Mouse (Mus musculus): ENCODE measurements around the gene Rassf4. TPM values are rescaled to one million over a fixed set of nuclear protein-coding genes. Genes with fewer than 3 reads are reported as not detected.

Rassf4 gene
- polyA plus RNA-seq, 1 experiment, result 9.0 TPM

DNA sequence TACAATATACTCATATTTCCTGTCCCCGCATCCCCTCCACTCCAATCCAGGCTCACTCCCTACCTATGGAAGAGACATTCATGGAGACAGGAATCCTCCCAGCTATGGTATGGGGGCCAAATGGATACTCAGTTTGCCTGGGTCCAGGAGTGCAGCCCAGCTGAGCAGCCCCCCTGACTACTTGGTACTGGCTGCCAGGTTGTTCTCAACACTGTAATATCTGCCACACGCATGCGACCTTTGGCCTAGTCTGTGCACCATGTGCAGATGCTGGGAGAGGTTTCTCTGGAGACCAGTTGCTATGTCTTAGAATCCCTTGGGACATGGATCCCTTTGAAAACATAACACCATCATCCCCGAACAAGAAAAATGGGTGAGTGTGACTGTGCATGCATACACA lies 2.0 kb downstream of the Rassf4 start:
- no peak for DNase-seq (ENCODE audit: low spot score)

DNA sequence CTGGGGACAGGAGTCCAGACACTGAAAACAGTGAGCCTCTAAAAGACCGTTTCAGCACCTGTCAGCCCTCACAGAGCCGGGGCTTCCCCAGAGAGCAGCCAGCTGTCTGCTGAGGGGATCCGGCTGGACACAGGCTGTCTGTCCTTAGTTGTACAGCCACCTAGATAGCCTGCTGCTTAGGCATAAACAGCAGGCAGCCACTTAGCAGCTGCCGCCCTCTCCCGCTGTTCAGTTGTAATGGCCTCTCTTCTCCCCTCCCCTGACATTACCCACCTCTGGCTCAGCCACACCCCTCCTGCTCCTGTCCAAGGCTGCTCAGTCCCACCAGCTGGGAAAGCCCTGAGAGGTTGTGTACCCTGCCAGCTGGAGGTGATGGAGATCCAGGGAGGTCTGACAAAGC lies 2.7 kb downstream of the Rassf4 start:
- DNase-seq (ENCODE audit: low spot score), result no peak

GRCm38 (mm10) chr6:116670144-116670543 lies 3.6 kb downstream of the Rassf4 start:
- no peak for DNase-seq (ENCODE audit: low spot score)

DNA sequence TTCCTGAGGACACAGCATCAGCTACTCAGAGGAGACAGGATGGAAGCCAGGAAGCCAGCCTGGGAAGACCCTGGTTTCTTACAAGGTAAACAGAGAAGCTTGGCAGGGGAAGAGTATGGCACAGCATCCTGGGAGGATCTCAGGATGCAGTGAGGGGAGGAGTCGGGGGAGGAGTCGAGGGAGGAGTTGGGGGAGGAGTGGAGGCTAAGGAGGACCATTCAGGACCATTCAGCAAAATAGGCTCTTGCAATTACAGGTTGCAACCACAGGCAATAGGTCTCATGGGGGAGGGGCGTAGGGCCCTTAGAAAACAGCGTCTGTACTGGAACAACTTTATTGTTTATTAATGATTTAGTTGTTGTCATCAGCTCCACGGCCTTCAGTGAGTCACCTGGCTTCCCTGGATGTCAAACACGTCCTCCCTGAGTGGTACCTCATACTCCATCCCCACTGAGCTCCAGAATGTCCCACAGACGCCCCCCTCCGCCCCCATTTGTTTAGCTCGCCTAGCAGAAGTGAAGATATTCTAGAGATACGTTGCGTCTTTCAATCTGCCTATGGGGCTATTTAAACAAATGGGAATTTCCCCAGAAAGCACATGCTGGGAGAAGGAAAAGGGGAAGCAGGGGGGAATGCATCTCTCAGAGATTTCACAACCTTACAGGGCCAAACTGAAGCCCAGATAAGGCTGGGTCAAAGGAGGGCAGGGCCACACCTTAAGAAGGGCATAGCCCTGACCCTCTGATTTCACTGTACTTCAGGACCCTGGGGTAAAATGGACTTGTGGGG lies 4.9 kb downstream of the Rassf4 start:
- DNase-seq (ENCODE audit: low spot score), result no peak

DNA sequence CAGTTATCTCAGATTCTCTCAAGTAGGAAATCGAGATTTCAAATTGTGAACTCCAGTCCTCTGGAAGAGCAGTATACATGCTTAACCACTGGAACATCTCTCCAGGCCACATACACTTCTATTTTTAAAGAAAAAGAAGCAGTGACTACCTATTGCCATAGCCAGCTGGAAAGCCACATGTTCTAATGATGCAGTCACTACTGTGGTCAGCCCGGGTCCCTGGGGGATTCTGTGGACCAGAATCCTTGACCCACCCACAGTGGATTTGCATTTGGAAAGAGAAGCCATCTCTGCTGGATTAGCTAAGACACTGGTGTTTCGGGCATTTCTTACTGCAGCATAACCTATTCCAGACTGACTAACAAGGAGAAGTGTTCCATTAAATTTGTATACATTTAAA lies 6.4 kb downstream of the Rassf4 start:
- DNase-seq (ENCODE audit: low spot score), result no peak

DNA sequence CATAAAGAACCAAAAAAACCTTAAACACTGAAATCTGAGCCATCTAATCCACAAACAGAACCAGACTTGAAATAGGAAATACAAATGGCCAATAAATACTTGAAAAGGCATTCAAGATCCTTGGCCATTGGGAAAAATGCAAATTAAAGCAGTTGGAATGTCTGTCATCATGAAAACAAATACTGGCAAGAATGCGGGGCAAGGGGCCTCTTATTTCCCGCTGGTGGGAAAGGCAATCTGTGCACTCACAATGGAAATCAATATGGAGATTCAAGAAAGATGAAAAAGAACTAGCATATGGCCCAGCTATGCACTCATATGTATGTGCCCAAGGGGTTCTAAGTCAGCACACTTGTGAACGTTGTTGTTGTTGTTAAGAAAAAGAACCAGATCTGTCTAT lies 6.9 kb downstream of the Rassf4 start:
- DNase-seq (ENCODE audit: low spot score), result no peak

GRCm38 (mm10) chr6:116666085-116666750 lies 7.5 kb downstream of the Rassf4 start:
- no peak for DNase-seq (ENCODE audit: low spot score)

DNA sequence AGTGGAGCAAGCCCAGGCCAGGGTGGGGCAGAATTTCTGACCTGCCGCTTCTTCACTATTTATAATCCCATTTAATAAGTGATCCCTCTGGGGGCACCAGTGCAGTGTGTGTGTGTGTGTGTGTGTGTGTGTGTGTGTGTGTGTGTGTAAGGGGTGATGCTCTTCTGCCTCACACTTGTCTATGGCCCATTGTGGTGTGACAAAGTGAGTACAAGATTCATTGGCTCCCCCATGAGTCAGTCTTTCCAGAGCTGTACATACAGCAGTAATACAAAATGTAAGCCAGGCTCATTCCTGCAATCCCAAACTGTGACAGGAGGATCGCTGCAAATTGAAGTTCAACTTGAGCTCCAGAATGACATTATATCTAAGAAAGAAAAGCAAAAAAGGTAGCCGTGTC lies 8.9 kb downstream of the Rassf4 start:
- DNase-seq (ENCODE audit: low spot score), result no peak

DNA sequence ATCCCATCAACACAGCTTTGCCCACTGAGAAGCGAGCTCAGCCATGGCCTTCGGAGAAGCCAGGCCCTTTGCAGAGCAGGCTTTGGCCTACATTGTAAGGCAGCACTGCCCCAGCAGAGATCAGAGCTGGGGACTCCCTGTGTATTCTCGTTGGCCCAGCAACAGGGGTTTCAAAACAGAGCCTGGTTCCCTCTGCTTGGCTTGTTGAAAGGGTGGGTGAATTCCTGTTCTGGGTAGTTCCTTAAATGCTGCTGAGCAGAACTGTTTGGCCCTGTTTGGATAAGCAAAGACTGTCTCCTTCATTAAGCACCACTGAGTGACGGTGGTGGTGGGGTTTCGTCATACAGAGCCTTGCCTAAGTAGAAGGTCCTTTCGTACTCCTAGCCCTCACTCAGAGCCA lies 9.7 kb downstream of the Rassf4 start:
- DNase-seq (ENCODE audit: low spot score), result no peak

DNA sequence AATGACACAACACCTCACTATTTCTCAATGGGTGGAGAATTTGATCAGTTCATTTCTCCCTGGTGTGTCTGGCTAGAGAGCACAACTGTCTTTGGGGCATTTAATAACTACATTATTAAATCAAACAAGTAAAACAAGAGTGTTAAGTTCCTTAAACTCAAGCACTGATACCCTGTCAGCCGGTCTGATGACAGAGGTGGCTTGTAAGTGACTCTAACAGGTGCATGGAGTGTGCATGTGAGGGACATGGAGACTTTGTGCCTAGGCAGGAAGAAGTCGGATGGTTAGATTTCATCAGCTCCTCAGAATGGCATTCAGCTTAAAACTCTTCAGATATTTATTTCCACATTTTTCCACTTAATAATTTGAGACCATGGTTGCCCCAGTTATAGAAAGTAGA lies 10.4 kb downstream of the Rassf4 start:
- no peak for DNase-seq (ENCODE audit: low spot score)

DNA sequence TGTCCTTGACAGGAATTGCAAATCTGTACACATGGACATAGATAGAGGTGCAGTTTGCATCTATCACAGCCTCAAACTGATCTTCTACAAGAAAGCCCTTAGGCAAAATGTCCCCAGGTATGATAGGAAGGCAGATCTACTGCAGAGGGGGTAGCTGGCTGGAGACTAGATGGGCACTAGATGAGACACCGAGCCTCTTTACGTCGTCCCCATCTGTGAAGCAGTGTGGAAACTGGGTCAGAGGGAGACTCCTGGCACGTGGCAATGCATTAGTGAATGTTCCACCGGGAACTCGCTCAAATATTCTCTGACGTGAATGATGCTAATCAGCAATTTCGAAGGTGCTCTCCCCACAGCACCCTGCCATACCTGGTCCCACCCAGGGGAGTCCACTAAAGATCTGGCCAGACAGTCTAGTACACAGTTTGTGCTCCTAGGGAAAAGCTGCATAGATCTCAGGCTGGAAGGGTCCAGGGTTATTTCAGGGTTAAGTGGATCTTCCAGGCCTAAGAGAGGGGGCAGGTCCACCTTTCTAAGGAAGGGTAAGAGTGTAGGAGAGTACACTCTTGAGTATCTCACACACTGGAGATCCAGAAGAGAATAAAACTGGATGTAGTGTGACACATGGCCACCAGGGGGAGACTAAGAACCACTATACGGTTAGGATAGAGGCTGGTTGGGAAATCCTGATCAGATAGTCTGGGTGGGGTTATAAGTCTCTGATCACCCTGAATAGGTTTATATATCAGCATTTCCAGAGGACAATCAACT lies 19.9 kb downstream of the Rassf4 start:
- no peak for DNase-seq (ENCODE audit: low spot score)

GRCm38 (mm10) chr6:116653191-116653590 lies 20.6 kb downstream of the Rassf4 start:
- DNase-seq (ENCODE audit: low spot score), result no peak

DNA sequence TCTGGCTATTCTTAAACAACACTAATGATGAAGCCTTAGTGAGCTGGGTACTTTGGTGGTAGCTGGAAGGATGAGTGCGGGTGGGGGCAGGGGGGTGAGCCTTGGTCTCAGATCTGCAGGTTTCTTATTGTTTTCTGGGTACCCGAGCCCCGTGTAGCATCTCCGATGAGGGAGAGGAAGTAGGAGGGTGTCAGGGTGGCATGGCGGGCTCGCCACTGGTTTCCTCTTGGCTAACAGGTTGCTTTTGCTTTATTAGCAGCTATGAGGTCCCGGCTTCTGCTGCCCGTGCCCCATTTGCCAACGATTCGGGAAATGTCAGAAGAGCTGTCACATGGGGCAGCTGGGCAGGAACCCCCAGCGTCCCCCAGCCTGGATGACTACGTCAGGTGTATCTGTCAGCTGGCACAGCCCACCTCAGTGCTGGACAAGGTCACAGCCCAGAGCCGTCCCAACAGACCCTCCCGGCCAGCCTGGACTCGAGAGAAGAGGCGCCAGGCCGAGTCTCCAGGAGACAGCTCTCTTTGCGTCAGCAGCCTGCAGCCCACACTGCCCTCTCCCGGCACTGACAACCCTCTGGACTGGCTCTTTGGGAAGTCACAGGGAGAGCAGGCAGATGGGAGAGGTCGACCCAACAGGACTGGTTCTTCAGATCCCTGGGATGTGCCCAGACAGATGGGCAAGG lies 22.2 kb downstream of the Rassf4 start:
- peak; percentile 46 for DNase-seq (ENCODE audit: low spot score)

- peak; percentile 70 for DNase-seq (ENCODE audit: low spot score)
These were observed 23.3 kb downstream of the Rassf4 start, which contains the start of gene Depp1 for GRCm38 (mm10) chr6:116650406-116650805. TSS of gene Depp1 (plus strand) at chr6:116650609.

DNA sequence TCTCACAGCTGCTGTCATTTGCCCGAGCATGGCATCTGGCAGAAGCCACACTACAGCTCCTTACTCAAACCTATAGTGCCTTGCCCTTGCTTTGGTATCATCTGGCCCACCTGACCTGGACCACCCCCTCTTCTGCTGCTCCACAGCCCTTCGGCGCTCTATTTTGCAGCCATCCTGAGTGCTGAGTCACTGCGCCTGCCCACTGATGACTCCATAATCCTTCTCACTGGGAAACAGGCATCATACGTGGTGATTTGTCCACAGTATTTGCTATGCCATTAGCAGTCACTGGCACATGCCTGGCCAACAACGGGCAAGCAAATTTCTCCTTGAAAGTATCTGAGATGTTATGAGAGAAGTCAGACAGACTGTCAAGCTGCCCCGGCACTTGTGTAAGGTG lies 23.9 kb downstream of the Rassf4 start:
- DNase-seq (ENCODE audit: low spot score), result no peak

DNA sequence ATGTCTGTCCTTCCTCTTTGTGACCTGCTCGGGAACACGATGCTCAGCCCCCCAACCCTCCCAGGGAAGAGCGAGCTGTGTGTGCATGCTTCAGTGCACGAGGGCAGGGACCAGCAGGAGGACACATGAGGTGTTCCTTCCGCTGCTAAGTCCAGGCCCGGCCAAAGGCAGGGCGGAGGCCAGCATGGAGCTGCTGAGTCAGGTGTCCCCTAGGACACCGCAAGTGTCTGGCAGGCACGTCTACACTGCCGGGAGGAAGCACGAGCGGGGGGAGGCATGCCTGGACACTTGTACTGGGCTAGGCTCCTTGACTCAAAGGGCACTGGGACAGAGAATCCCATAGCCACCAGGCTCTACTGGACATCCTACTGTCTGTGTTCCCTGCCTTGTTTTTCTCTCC lies 26.0 kb downstream of the Rassf4 start:
- DNase-seq (ENCODE audit: low spot score), result no peak

- no peak for DNase-seq (ENCODE audit: low spot score)
These were observed 29.4 kb downstream of the Rassf4 start for GRCm38 (mm10) chr6:116644335-116644734.

DNA sequence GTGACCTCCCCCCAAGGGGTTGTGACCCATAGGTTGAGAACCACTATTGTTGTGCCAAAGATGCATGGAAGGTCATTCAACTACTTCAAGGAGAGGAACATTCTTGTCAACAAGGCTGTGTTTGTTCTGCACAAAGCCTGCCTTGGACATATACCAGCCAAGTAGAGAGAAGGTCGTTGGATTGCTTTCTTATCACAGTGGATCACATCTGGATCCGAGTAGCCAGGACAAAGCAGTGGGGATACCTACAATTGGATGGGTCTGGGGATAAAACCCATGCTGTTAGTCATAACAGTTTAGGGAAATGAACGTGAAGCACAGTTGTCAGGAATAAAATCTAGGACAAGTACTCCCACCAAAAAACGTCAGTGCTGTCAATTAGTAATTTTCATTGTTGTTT lies 29.9 kb downstream of the Rassf4 start:
- DNase-seq (ENCODE audit: low spot score), result no peak

DNA sequence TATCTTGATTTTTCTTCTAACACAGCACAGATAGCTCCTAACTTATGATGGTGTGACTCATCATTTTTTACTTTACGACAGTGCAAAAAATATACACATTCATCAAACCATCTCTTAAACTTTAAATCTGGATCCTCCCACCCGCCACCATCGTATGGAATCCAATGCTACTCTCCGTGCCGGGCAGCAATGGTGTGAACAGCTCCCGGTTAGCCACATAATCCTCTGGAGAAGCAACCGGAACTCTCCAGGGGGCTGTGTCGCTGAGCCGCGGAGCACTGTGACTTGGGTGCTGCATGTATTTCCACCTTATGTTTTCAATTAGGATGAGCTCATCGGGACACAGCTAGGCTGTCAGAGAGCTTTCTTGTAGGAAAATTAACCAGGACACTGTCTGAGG lies 30.8 kb downstream of the Rassf4 start:
- DNase-seq (ENCODE audit: low spot score), result no peak

GRCm38 (mm10) chr6:116639663-116640062 lies 34.1 kb downstream of the Rassf4 start:
- no peak for DNase-seq (ENCODE audit: low spot score)

GRCm38 (mm10) chr6:116638871-116639270 lies 34.9 kb downstream of the Rassf4 start:
- DNase-seq (ENCODE audit: low spot score), result no peak

DNA sequence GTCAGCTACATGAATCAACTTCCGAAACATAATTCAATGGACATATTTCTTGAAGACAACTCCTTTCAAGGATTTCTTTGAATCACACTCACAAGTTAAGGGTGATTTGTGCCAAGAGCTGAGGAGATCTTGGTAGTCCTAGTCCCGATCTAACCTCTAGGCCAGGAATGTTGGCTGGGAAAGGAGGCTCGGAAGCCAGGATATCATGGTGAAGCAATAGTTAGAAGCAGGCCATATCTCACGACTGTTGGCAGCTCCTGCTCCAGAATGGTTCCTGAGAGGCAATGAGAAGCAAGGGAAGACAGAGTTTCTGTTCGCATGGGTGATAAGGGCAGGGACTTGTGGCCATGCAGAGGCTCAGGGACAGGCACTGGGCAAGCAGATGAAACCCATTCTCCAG lies 36.3 kb downstream of the Rassf4 start:
- DNase-seq (ENCODE audit: low spot score), result no peak

All from urinary bladder, adult 2 months (tissue).